Mouse (Mus musculus): Measurements from ENCODE around the gene Srp72.

DNA sequence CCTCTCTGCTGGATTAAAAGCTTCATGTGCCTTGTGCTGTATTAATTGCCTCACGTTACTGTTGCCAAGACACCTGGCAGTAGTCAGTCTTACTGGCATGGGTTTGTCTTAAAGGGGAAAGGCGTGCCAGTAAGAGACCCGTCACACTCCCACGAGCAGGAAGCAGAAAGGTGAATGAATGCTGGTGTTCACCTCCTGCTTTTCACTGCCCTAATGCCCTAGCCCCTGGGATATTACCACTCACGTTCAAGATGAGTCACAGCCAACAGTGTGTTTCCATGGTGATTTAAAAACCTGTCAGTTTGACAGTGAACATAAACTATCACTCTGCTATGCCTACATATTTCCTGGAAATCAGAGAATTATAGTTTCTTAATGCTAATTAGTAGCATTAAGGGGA, 5.2 kb upstream of the Srp72 start:
- TF ChIP-seq GATA1 (IDR thresholded peaks at IDR 0.05; ENCODE audit: low read length) = no peak
- TF ChIP-seq TAL1 (IDR thresholded peaks at IDR 0.05; ENCODE audit: low read length) = no peak

All from erythroblast, embryonic 14.5 days (primary cell).